Mouse (Mus musculus): ENCODE results near the gene Pafah1b1. TPM values are rescaled to one million over a fixed set of nuclear protein-coding genes. Genes with fewer than 3 reads are reported as not detected.

Pafah1b1 gene
- polyA plus RNA-seq, 1 experiment = 137 TPM

DNA sequence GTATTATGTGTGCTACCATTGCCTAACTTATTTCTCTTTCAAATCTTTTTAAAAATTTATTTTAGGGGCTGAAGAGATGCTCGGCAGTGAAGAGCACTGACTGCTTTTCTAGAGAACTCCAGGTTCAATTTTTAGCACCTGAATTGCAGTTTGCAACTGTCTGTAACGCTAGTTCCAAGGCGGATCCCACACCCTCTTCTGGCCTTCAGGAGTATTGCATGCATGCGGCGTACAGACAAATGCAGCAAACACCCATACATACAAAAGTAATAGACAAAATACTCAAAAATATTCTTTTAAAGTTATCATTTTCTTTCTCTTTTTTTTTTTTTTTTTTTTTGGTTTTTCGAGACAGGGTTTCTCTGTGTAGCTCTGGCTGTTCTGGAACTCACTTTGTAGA is 43.6 kb upstream of the Pafah1b1 start:
- Histone ChIP-seq H3K27ac (ENCODE audit: insufficient read depth, low read length) (no peak overlapping the region), H3K4me1 (ENCODE audit: control insufficient read depth, insufficient read depth, low read length) (peaks cover 3% of the 10 kb centered on the region), H3K27me3 (ENCODE audit: control insufficient read depth, insufficient read depth, low read length, poor library complexity, severe bottlenecking) (no peaks in the 10 kb centered on the region), H3K9ac (ENCODE audit: low read depth, poor library complexity, severe bottlenecking) (no peak overlapping the region), H3K36me3 (ENCODE audit: control insufficient read depth, insufficient read depth, low read length, poor library complexity, severe bottlenecking) (peaks cover 3% of the 10 kb centered on the region), H3K9me3 (replicated peaks; ENCODE audit: control insufficient read depth, insufficient read depth, low read length, poor library complexity, severe bottlenecking) (no peaks in the 10 kb centered on the region), H3K4me3 (ENCODE audit: low read depth, low read length) (no peak overlapping the region)
- TF ChIP-seq POLR2A (IDR thresholded peaks at IDR 0.05; ENCODE audit: insufficient read depth, low read length) (no peak), CTCF (IDR thresholded peaks at IDR 0.05; ENCODE audit: low read depth, low read length) (peak; percentile 57), EP300 (IDR thresholded peaks at IDR 0.05; ENCODE audit: insufficient read depth, low read depth, low read length) (no peak)

- Histone ChIP-seq H3K4me1 (ENCODE audit: control insufficient read depth, insufficient read depth, low read length) (peaks cover 5% of the 10 kb centered on the region), H3K4me3 (ENCODE audit: low read depth, low read length) (no peak overlapping the region), H3K9ac (ENCODE audit: low read depth, poor library complexity, severe bottlenecking) (no peak overlapping the region), H3K27ac (ENCODE audit: insufficient read depth, low read length) (no peak overlapping the region), H3K36me3 (ENCODE audit: control insufficient read depth, insufficient read depth, low read length, poor library complexity, severe bottlenecking) (no peaks in the 10 kb centered on the region), H3K9me3 (replicated peaks; ENCODE audit: control insufficient read depth, insufficient read depth, low read length, poor library complexity, severe bottlenecking) (no peaks in the 10 kb centered on the region), H3K27me3 (ENCODE audit: control insufficient read depth, insufficient read depth, low read length, poor library complexity, severe bottlenecking) (no peaks in the 10 kb centered on the region)
- TF ChIP-seq CTCF (IDR thresholded peaks at IDR 0.05; ENCODE audit: low read depth, low read length) (no peak), POLR2A (IDR thresholded peaks at IDR 0.05; ENCODE audit: insufficient read depth, low read length) (no peak), EP300 (IDR thresholded peaks at IDR 0.05; ENCODE audit: insufficient read depth, low read depth, low read length) (no peak)
Observed at GRCm38 (mm10) chr11:74767469-74767868, 43.0 kb upstream of the Pafah1b1 start.

GRCm38 (mm10) chr11:74763960-74764625 is 39.6 kb upstream of the Pafah1b1 start:
- Histone ChIP-seq H3K36me3 (ENCODE audit: control insufficient read depth, insufficient read depth, low read length, poor library complexity, severe bottlenecking) (no peaks in the 10 kb centered on the region), H3K4me3 (ENCODE audit: low read depth, low read length) (no peak overlapping the region), H3K9me3 (replicated peaks; ENCODE audit: control insufficient read depth, insufficient read depth, low read length, poor library complexity, severe bottlenecking) (no peaks in the 10 kb centered on the region), H3K27ac (ENCODE audit: insufficient read depth, low read length) (peak overlapping the region; percentile 77), H3K9ac (ENCODE audit: low read depth, poor library complexity, severe bottlenecking) (no peak overlapping the region), H3K27me3 (ENCODE audit: control insufficient read depth, insufficient read depth, low read length, poor library complexity, severe bottlenecking) (no peaks in the 10 kb centered on the region), H3K4me1 (ENCODE audit: control insufficient read depth, insufficient read depth, low read length) (peaks cover 5% of the 10 kb centered on the region)
- no peak for TF ChIP-seq CTCF (IDR thresholded peaks at IDR 0.05; ENCODE audit: low read depth, low read length)
- no peak for TF ChIP-seq POLR2A (IDR thresholded peaks at IDR 0.05; ENCODE audit: insufficient read depth, low read length)
- 0 out of 2 replicates have a peak, but pooled peaks have one; percentile 55 for TF ChIP-seq EP300 (IDR thresholded peaks at IDR 0.05; ENCODE audit: insufficient read depth, low read depth, low read length)

GRCm38 (mm10) chr11:74761011-74761705 is 36.7 kb upstream of the Pafah1b1 start:
- Histone ChIP-seq H3K9ac (ENCODE audit: low read depth, poor library complexity, severe bottlenecking) (no peak overlapping the region), H3K9me3 (replicated peaks; ENCODE audit: control insufficient read depth, insufficient read depth, low read length, poor library complexity, severe bottlenecking) (no peaks in the 10 kb centered on the region), H3K27me3 (ENCODE audit: control insufficient read depth, insufficient read depth, low read length, poor library complexity, severe bottlenecking) (no peaks in the 10 kb centered on the region), H3K4me1 (ENCODE audit: control insufficient read depth, insufficient read depth, low read length) (peaks cover 5% of the 10 kb centered on the region), H3K36me3 (ENCODE audit: control insufficient read depth, insufficient read depth, low read length, poor library complexity, severe bottlenecking) (no peaks in the 10 kb centered on the region), H3K4me3 (ENCODE audit: low read depth, low read length) (no peak overlapping the region), H3K27ac (ENCODE audit: insufficient read depth, low read length) (0 out of 2 replicates have a peak overlapping the region, but pooled peaks have one; percentile 4)
- TF ChIP-seq POLR2A (IDR thresholded peaks at IDR 0.05; ENCODE audit: insufficient read depth, low read length) (no peak), CTCF (IDR thresholded peaks at IDR 0.05; ENCODE audit: low read depth, low read length) (no peak), EP300 (IDR thresholded peaks at IDR 0.05; ENCODE audit: insufficient read depth, low read depth, low read length) (0 out of 2 replicates have a peak, but pooled peaks have one; percentile 18)

GRCm38 (mm10) chr11:74756631-74757030 is 32.2 kb upstream of the Pafah1b1 start:
- H3K27me3 ChIP-seq (ENCODE audit: control insufficient read depth, insufficient read depth, low read length, poor library complexity, severe bottlenecking) = no peaks in the 10 kb centered on the region
- no peaks in the 10 kb centered on the region for H3K4me1 ChIP-seq (ENCODE audit: control insufficient read depth, insufficient read depth, low read length)
- no peak overlapping the region for H3K9ac ChIP-seq (ENCODE audit: low read depth, poor library complexity, severe bottlenecking)
- no peaks in the 10 kb centered on the region for H3K9me3 ChIP-seq (replicated peaks; ENCODE audit: control insufficient read depth, insufficient read depth, low read length, poor library complexity, severe bottlenecking)
- no peak overlapping the region for H3K4me3 ChIP-seq (ENCODE audit: low read depth, low read length)
- H3K27ac ChIP-seq (ENCODE audit: insufficient read depth, low read length) = no peak overlapping the region
- TF ChIP-seq EP300 (IDR thresholded peaks at IDR 0.05; ENCODE audit: insufficient read depth, low read depth, low read length) (no peak), CTCF (IDR thresholded peaks at IDR 0.05; ENCODE audit: low read depth, low read length) (no peak), POLR2A (IDR thresholded peaks at IDR 0.05; ENCODE audit: insufficient read depth, low read length) (no peak)
- no peaks in the 10 kb centered on the region for H3K36me3 ChIP-seq (ENCODE audit: control insufficient read depth, insufficient read depth, low read length, poor library complexity, severe bottlenecking)

Data from ES-Bruce4 (cell line).